Mouse (Mus musculus): ENCODE results near the gene Cap1.

Gene Cap1

DNA sequence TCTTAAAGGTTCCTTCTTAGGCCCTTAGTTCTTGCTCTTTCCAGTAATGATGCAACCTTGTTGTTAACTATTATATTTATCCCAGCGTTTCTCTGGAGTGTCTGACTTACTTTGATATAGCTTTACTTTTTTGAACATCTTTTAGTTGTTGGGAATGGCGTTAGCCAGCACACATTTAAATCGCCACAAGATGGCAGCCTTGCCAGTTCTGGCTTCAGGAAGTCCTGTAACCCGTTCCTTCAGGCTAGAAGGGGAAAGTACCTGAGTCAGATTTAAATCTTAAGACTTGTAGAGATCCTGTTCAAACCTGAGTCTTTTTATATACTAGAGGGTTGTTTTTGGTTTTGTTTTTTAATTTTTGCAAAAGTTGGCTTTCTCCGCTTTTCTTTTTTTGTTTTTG lies 12.5 kb upstream of the Cap1 start:
- ChIA-PET CTCF (interaction anchor here (0.6 to 1.5 kb wide), 20 partner anchors 8 to 240 kb away, joined by 3 to 15 read pairs (median 4); partner anchors contain the start of gene Cap1 (in 2 of the 4)), POLR2A (interaction anchor here (0.6 to 4.5 kb wide), 16 partner anchors 12 to 1045 kb away, joined by 3 to 55 read pairs (median 4); partner anchors contain the start of genes Cap1 (in 4 of the 4) and Mycl (in 2 of the 4))

DNA sequence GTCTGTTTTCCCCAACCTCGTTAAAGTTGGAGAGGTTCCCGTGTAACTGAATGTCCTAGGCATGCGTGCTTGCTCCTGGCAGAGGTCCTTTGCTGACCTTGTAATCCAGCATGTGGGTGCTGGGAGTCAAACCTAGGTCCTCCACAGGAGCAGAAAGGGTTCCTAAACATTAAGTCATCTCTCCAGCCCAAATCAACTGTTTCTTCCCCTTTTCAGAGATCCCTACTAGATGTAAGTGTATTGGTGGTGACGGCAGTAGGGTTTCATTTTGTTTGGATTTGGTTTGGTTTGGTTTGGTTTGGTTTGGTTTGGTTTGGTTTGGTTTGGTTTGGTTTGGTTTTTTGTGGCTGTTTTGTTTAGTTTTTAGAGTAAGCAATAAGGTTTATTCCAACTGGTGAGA lies 11.9 kb upstream of the Cap1 start:
- POLR2A ChIA-PET: interaction anchor here (0.6 to 4.5 kb wide), 15 partner anchors 11 to 1045 kb away, joined by 3 to 55 read pairs (median 4); partner anchors contain the start of genes Cap1 (in 4 of the 4) and Mycl (in 1 of the 4)
- CTCF ChIA-PET: interaction anchor here (0.6 to 1.5 kb wide), 20 partner anchors 9 to 240 kb away, joined by 3 to 15 read pairs (median 4); partner anchors contain the start of gene Cap1 (in 2 of the 4)

DNA sequence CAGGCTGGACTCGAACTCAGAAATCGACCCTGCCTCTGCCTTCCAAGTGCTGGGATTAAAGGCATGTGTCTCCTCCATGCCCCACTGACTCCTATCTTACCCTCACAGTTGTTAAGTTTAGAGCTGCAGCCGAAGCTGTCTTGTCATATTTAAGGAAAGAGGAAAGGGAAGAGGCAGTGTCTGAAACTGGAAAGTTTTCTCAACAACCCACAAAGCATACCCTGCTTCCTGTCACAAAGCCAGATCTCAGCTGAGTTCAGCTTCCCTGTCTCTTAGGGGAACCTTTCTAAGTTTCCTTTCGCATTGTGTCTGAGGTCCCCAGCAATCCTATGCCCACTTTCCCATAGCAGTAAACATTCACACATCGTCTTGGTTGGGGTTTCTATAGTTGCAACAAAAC lies 6.3 kb upstream of the Cap1 start:
- POLR2A ChIA-PET: interaction anchor here in 1 of 4 experiments (1.3 kb wide), 1 partner anchor 56 kb away, joined by 3 read pairs; the partner anchor contains the start of gene Ppt1
- CTCF ChIA-PET: interaction anchor here in 2 of 4 experiments (0.8 to 1.2 kb wide), 2 partner anchors 10 to 16 kb away, joined by 3 to 6 read pairs; no protein-coding TSS in a partner anchor

DNA sequence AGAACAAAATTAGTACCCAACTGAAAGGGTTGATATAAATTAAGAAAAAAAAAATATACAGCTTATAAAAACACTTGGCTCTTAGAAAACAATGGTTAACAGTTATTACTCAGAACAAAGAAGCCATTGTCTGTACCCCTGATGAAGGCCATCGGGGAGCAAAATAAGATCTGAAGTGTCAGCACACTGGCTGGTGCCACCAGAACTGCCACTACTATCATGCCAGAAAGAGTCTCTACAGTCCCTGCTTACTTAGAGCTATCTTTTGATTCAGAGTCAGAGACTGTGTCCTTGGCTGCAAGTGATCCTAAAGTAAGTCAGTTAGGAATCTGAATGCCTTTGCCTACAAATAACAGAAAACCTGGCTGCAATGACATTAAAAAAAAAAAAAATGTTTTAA lies 5.7 kb upstream of the Cap1 start:
- ChIA-PET POLR2A (interaction anchor here in 2 of 4 experiments (0.7 to 1.3 kb wide), 2 partner anchors 55 to 122 kb away, joined by 3 read pairs; partner anchors contain the start of gene Ppt1 (in 1 of the 2)), CTCF (interaction anchor here in 3 of 4 experiments (0.6 to 1.2 kb wide), 4 partner anchors 10 to 1678 kb away, joined by 3 to 5 read pairs (median 3); no protein-coding TSS in a partner anchor)

DNA sequence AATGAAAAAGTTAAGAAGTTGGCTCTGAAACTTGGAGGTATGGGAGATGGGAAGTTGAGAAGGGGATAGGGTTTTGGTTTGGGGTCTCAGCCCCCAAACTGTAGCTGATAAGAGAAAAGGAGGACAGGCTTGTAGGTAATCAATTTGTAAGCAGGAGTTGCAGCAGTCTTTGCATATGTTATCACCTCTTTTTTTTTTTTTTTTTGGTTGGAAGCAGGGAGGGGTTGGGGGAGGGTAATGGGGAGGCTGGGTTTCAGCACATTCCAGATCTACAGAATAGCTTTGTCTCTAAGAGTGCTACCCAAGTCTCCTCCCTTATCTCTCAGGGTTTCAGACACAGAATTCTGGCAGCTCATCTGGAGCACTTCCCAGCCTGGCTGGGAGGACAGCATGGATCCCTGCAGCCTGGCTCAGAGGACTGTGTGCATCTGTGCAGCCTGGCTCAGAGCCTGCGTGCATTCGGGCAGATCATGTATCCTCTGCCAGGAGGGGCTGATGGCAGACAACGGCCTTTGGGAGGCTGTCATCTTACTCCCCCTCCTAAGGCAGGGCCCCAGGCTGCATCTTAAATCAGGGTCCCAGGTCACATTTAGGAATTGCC lies 5.1 kb upstream of the Cap1 start:
- CTCF ChIA-PET: interaction anchor here in 3 of 4 experiments (0.6 to 1.1 kb wide), 4 partner anchors 22 to 1677 kb away, joined by 3 to 9 read pairs (median 4); no protein-coding TSS in a partner anchor
- POLR2A ChIA-PET: interaction anchor here in 3 of 4 experiments (0.6 to 1.3 kb wide), 5 partner anchors 55 to 1853 kb away, joined by 3 to 9 read pairs (median 3); partner anchors contain the start of gene Ppt1 (in 1 of the 3)

DNA sequence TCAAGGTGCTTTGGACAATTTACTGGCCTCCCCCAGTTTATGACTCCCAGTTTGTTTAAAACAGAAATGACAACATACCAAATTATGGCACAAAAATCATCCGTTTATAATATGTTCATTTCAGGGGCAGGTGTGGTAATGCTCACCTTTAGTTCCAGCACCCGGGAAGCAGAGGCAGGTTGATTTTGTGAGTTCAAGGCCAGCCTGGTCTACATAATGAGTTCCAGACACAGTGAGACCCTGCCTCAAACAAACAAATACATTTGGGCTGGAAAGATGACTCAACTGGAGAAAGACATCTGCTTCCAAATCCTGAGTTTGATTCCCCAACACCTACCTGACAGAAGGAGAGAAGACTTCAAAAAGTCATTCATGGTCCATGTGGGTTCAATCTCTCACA lies 1.5 kb upstream of the Cap1 start:
- POLR2A ChIA-PET: interaction anchor here in 3 of 4 experiments (1.1 to 6.3 kb wide), 27 partner anchors 8 to 252 kb away, joined by 3 to 72 read pairs (median 10); partner anchors contain the start of genes Mycl (in 3 of the 3), Ppt1 (in 2 of the 3), Mfsd2a (in 1 of the 3) and Ppie (in 1 of the 3)
- CTCF ChIA-PET: interaction anchor here in 3 of 4 experiments (1.2 to 1.7 kb wide), 3 partner anchors 11 to 108 kb away, joined by 5 to 6 read pairs (median 6); partner anchors contain the start of gene Mycl (in 2 of the 3)

DNA sequence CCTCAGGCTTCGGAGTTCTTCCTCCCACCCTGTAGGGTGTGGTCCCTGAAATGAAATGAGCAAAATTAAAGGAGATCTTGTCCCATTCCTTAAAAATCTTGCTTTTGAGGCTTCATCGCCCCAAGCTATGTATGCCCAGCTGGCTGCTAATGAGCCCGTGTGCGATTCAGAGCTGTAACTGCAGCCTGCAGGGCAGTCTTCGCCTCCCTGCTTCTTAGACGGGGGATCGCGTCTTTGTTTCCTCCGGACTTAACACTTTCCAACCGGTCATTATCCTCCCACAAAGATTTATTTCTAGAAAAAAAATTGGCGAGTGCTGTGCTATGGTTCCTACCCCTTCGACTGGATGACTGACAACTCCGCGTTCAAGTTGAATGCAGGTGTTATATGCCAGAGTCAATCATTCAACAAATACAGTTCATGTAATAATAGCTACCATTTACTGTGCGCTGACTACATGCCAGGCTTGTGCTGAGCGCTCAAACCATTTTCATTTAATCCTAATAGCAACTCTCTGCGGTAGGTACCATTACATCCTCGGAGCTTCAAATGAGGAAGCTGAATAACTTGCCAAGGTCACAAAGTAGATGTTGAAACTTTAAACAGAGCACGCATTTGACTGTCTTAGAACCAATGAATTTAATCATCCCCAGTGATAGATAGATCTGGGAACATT lies 861 bp upstream of the Cap1 start:
- CTCF ChIA-PET: interaction anchor here (0.7 to 2.2 kb wide), 15 partner anchors 10 to 185 kb away, joined by 3 to 18 read pairs (median 5); partner anchors contain the start of gene Mycl (in 2 of the 4)

DNA sequence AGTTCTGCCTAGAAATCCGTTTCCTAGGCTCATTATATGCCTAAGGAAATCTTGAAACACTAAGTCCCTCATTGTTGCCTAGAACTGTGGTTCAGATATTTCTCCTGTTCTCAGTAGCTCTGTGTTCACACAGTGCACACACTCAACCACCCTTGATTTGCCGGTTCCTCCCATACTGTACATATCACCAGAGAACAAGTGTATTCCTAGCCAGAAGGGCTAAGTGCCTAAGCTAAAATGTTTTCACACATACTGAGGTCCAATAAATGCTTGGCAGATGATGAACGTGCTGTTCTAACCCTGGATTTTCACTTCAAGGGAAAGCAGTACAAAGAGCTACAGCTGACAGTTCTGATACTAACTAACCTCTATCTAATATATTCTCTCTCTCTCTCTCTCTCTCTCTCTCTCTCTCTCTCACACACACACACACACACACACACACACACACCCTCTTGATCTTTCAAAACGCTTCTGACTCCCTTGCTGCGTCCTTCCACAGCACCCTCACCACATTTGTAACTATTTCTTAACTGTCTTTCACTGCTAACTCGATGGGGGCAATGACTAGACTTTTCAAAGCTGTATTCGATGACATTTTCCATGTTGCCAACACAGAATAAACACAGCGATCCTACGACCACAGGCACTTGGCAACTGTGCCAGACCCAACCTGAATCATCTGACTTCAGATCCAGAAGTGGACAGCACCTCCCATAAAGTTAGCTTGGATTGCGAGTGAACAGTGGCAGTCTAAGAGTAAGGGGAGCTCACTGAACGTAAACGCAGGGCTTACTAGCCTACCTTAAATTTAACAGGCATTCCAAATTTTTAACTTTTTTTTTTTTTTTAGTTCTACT lies 1.1 kb downstream of the Cap1 start:
- ChIA-PET POLR2A (interaction anchor here (0.6 to 6.3 kb wide), 31 partner anchors 11 to 278 kb away, joined by 3 to 72 read pairs (median 10); partner anchors contain the start of genes Mycl (in 2 of the 4), Ppt1 (in 2 of the 4) and Ppie (in 1 of the 4)), CTCF (interaction anchor here in 3 of 4 experiments (0.7 to 2.2 kb wide), 6 partner anchors 26 to 419 kb away, joined by 3 to 13 read pairs (median 3); partner anchors contain the start of gene Mycl (in 1 of the 3))

More for the DNA sequence above, 861 bp upstream of the Cap1 start:
- POLR2A ChIA-PET: interaction anchor here (0.5 to 6.3 kb wide), 85 partner anchors 8 to 1914 kb away, joined by 3 to 72 read pairs (median 4); partner anchors contain the start of genes Mycl (in 3 of the 4), Ppt1 (in 3 of the 4), Ppie (in 2 of the 4) and Trit1 (in 2 of the 4)

DNA sequence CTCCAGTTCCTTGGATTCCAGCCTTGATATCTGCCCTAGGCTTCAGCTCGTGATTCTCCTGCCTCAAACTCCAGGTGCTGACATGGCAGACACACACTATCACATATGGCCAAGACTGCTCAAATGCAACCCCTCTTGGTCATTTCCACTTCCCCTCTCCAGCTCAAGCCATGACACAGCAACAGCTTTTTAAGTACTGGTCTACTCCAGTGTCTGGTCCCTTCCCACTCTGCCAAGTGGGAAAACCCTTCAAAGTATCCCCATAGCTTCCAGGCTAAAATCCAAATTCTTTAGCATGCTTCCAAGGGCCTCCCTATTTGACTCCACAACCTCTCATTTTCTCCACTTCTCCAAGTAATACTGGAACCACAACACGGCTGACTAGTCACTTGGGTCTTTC lies 1.8 kb downstream of the Cap1 start:
- CTCF ChIA-PET: no interaction called here
- POLR2A ChIA-PET: interaction anchor here in 2 of 4 experiments (0.8 to 6.3 kb wide), 6 partner anchors 10 to 46 kb away, joined by 3 to 72 read pairs (median 48); partner anchors contain the start of gene Ppt1 (in 1 of the 2)

DNA sequence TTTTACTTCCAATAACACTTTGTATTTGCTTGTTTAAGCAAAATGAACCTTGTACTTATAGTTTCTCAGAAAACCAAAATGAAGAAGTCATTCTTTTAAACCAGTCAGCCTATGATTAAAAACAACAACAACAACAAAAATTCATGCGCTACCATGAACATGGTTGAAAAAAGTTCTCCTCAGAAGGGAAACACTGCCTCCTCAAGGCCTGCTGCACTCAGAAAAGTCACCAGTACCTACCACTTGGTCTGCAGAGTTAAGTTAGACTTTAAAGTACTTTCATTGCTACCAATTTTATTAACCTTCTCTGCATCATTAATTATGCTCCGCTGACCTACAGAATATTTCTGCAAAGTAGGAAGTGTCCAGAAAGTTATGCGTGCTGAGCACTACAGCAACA lies 2.6 kb downstream of the Cap1 start:
- ChIA-PET POLR2A (interaction anchor here in 3 of 4 experiments (0.7 to 6.3 kb wide), 7 partner anchors 9 to 568 kb away, joined by 3 to 72 read pairs (median 40); partner anchors contain the start of gene Ppt1 (in 1 of the 3)), CTCF (interaction anchor here in 1 of 4 experiments (0.5 kb wide), 1 partner anchor 705 kb away, joined by 6 read pairs; no protein-coding TSS in a partner anchor)

DNA sequence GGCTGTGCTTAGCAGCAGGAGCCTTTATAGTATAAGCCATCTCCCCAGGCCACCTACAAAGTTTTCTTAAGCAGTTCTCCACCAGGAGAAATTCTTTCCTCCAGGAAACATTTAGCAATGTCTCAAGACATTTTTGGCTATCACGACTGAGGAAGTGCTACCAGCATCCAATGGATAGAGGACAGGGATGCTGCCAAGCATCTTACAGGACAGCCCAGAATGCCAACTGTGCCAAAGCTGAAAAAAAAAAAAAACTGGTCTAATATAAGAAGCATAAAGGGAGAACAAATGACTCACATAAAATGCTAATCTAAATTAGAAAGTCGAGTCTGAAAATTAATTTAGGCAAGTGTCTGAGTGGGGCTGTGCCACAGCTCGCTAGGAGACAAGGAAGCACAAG lies 3.3 kb downstream of the Cap1 start:
- ChIA-PET CTCF (interaction anchor here in 1 of 4 experiments (1.1 kb wide), 1 partner anchor 16 kb away, joined by 4 read pairs; no protein-coding TSS in a partner anchor), POLR2A (interaction anchor here in 2 of 4 experiments (0.7 to 5.7 kb wide), 5 partner anchors 11 to 569 kb away, joined by 3 to 56 read pairs (median 5); partner anchors contain the start of gene Ppt1 (in 1 of the 2))

DNA sequence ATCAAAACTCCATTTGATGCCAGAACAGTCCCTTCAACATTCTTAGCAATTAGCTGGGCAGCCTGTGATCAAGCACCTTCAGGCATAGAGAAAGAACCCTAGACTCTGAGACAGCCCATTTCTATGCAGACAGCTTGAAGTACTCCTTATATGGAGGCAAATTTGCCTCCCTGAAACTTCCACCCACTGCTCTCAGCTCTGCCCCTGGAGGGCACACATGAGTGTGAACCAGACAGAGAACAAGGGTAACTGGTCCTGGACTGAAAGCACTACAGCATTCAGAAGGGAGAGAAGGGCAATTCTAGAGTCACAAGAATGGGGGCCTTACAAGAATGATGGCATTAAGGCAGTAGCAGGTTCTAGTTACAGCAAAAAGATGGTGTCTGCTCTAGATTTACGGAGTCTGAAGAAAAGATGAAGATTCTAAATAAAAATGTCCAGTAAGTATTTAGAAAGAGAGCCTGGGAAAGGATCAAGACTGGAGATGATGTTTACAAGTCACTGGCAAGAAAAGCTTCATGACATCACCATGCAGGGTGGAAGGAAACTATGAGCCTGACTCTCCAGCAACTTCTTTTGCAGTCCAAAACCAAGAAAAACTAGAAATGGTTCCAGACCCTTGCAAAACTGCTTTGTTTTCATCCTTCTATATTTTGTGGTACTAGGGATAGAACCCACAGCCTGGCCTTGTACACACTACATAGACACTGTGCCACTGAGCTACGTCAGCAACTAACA lies 7.4 kb downstream of the Cap1 start:
- CTCF ChIA-PET: interaction anchor here (0.6 to 1.5 kb wide), 5 partner anchors 8 to 83 kb away, joined by 3 to 4 read pairs (median 3); no protein-coding TSS in a partner anchor
- POLR2A ChIA-PET: interaction anchor here in 2 of 4 experiments (0.7 to 9.5 kb wide), 8 partner anchors 7 to 261 kb away, joined by 3 to 58 read pairs (median 4); partner anchors contain the start of genes Cap1 (in 1 of the 2), Ppie (in 1 of the 2) and Ppt1 (in 1 of the 2)

DNA sequence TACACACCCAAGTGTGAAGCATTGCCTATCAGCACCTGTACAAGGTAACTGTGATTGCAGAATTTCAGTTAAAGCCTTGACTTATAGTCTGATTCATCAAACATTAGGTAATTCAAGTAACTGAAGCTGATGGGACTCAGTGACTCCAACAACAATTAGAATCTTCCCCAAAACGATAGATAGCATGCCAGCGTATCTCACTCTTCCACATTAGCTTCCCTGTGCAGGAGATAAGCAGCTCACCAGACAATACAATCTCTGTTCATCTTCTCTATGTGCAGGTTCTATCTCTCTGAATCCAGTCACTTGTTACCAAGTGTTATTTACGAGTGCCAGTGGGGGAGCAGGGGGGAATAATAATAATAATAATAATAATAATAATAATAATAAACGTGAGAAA lies 12.3 kb downstream of the Cap1 start:
- ChIA-PET POLR2A (interaction anchor here in 3 of 4 experiments (0.6 to 9.5 kb wide), 10 partner anchors 11 to 870 kb away, joined by 3 to 72 read pairs (median 4); partner anchors contain the start of gene Cap1 (in 3 of the 3)), CTCF (interaction anchor here in 2 of 4 experiments (0.5 to 1.4 kb wide), 2 partner anchors 25 to 230 kb away, joined by 3 to 6 read pairs; no protein-coding TSS in a partner anchor)

DNA sequence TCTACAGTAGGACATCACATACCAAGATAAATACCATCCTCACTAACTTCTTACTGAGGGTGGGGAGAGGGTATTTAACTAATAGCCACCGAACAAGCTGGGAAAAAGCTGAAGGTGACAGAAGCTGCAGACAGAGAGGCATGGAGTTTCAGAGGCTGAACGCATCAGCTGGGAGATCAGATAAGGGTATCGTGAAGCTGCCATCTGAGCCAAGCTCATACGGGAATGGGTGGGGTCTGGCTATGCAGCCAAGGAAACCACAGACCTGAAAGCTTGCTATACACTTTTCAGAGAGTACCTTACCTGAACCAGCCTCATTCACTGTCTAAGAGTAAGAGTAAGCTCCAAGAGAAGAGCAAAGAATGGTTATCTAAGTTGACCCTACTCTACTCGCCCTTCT lies 12.9 kb downstream of the Cap1 start:
- CTCF ChIA-PET: interaction anchor here in 2 of 4 experiments (0.5 to 1.4 kb wide), 4 partner anchors 25 to 230 kb away, joined by 3 to 6 read pairs (median 4); no protein-coding TSS in a partner anchor
- POLR2A ChIA-PET: interaction anchor here (0.6 to 9.5 kb wide), 10 partner anchors 10 to 178 kb away, joined by 3 to 72 read pairs (median 4); partner anchors contain the start of gene Cap1 (in 3 of the 4)

DNA sequence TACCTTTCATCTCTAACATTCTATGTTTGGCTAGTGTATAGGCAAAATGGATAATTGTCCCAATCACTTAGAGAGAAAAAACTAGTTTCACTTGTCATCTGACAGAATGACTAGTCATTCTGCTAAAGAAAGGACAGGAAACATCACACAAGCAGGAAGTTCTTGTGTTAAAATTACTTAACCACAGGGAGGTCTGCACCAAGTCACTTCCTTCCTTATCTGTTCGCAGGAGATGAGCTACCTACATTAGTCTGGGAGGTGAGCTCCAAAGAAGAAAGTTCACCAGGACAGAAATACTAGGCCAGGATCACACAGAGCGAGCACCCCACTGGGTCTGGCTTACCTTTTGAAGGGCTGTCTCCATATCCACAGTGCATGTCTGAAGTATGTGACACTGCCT lies 13.9 kb downstream of the Cap1 start:
- CTCF ChIA-PET: no interaction called here
- POLR2A ChIA-PET: interaction anchor here in 3 of 4 experiments (0.6 to 9.5 kb wide), 5 partner anchors 10 to 46 kb away, joined by 3 to 72 read pairs (median 4); partner anchors contain the start of gene Cap1 (in 2 of the 3)

DNA sequence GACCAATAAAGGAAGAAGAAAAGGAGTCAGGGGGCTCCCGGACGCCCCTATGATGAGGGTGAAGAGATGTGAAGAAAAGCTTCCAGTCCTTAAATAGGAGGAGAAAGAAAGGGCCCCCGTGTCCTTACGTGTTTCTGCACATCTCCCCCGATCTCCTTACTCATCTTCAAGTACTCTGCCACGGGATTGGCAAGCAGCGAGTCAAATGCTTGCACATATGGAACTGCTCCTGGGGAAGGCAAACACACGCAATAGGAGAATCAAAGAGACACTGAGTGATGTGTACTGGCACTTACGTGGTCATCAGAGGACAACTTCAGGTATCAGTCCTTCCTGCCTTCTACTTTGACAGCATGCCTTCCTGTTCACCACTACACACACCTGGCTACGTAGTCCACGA lies 14.6 kb downstream of the Cap1 start:
- CTCF ChIA-PET: no interaction called here
- POLR2A ChIA-PET: interaction anchor here in 2 of 4 experiments (1.1 to 9.5 kb wide), 3 partner anchors 14 to 15 kb away, joined by 3 to 72 read pairs (median 58); partner anchors contain the start of gene Cap1 (in 2 of the 2)
